Mouse (Mus musculus) left cerebral cortex, postnatal 14 days (tissue): ENCODE measurements around the gene Ift22. TPM values are rescaled to one million over a fixed set of nuclear protein-coding genes. Genes with fewer than 3 reads are reported as not detected.
A peak's percentile ranks its signal among the peaks of the same experiment; 100 is the strongest.

Experiments used
- DNase-seq, 2 experiments: peaks; one replicate each; pipeline ENCODE4 v3.0.0; 2021 to 2022; ENCODE audit warnings: low spot score in 2 of 2, mixed read lengths in 1 of 2
- intact Hi-C: fragments of 180-260 bp; cut with DNase I; formaldehyde crosslinking; loops from one replicate; pipeline ENCODE4 v1.15.1; 2025
- total RNA-seq, 2 experiments: library from RNA; stranded (reverse); gene quantifications; 2 replicates each; pipeline ENCODE4 v1.2.3; 2021

Gene Ift22
- total RNA-seq, 2 experiments from 2014 or later = 98.1 to 110 TPM

DNA sequence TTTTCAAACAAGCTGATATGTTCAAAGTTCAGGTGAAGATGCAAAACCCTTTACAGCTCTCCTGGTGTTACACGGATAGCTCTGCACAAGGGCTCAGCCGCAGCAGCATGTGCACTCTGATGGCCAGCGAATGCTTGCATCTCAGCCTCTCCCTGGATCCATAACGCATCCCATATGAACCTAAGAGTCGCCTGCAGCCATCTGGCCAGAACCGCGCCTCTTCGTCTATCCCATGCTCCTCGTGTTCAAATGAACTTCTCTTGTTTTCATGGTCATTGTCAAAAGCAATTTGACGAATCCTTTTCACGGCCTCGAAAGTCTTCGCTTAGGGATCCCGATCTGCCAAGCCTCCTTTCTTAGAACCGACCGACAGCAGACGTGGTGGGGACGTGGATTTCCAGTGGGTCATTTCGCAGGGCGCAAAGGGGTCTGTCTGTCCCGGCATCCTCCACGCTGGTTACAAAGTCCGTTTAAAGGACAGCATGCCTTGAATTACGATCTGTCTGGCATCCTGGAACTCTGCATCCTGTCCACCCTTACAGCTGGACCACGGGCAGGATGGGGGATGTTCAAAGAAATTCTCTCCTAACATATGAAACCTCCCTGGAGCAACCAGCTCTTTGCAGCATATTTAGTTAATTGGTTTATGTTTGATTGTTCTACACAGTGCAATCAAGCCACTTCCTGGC lies 13.0 kb upstream of the Ift22 start:
- no peak for DNase-seq
- intact Hi-C loops = no loop called here

DNA sequence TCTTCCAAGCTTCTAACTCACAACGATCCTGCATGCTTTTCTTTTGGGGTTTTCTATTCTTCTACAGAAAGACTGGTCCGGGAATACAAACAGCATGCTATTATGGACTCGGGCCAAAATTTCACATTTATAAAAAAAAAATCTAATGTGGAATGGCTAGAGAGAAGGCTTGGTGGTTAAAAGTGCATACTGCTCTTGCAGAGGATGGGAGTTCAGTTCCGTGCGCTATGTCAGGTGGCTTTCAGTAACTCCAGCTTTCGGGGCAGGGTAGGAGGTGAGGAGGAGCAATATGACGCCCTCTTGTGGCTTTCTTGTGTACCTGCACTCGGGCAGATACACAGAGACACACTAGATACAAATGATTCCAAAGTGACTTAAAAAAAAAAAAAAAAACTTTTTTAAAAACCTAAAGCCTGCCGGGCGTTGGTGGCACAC lies 12.4 kb upstream of the Ift22 start:
- no peak for DNase-seq
- intact Hi-C loops = no loop called here

DNA sequence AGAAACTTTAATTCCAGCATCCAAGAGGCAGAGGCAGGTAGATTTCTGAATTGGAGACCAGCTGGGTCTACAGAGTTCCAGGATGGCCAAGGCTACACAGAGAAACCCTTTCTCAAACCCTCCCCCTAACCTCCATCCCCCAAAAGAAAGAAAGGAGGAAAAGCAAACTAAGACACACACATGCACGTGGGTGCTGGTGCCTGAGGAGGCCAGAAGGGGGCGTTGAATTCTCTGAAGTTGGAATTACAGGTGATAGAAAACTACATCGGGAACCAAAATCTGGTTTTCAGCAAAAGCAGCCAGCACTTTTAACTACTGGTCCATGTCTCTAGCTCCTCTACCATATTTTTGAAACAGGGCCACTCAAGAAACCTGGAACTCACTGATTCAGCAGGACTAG lies 3.3 kb upstream of the Ift22 start:
- intact Hi-C loops = no loop called here
- DNase-seq = no peak

DNA sequence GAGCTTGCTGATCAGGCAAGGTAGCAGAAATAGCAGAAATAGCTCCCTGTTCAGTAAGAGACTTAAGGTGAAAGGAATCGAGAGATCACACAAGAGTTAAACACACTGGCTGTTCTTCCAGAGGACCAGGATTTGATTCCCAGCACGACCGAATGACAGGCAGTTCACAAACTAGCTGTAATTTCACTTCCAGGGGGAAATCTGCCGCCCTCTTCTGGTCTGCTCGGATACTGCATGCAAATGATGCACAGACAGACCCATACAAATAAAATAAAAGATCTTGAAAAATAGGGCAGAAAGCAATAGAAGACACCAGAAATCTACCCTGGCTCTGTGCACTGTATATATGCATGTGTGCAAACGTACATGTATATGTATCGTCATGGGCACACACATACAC lies 2.3 kb upstream of the Ift22 start:
- intact Hi-C loops = no loop called here

DNA sequence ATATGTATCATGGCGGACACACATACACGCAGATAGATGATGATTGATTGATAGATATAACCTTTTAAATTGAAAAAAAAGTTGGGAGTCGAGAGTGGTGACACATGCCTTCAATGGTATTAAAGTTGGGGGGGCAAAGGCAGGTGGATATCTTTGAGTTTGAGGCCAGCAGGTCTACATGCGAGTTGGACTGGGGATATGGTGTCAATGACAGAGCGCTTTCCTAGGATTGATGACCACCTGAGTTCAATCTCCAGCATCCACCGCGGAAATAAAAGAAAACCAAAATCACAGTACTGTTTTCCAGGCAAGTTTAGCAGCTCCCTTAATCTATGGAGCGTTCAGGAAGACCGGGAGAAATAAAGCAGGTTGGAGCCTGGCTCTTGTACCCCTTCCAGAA lies 363 bp upstream of the Ift22 start:
- intact Hi-C loops = no loop called here

More for the DNA sequence above, 2.3 kb upstream of the Ift22 start:
- DNase-seq = no peak

DNA sequence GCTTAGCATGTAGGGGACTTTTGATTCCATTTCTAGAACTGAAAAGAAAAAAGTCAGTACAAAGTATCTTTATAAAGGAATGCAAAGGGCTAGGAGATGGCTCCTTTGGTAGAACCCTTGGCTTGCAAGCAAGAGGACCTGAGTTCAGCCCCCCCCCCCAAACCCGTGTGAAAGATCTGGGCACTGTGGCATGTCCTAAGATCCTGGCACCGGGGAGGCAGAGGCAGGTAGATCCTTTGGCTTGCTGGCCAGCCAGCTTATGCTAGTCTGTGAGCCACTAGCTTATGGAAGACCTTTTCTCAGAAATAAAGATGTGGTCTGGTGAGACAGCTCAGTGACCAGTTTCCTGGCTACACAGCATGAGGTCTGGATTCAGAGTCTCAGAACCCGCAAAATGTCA lies 6.2 kb downstream of the Ift22 start:
- intact Hi-C loops = no loop called here
- no peak for DNase-seq

More for the DNA sequence above, 363 bp upstream of the Ift22 start:
- no peak for DNase-seq

DNA sequence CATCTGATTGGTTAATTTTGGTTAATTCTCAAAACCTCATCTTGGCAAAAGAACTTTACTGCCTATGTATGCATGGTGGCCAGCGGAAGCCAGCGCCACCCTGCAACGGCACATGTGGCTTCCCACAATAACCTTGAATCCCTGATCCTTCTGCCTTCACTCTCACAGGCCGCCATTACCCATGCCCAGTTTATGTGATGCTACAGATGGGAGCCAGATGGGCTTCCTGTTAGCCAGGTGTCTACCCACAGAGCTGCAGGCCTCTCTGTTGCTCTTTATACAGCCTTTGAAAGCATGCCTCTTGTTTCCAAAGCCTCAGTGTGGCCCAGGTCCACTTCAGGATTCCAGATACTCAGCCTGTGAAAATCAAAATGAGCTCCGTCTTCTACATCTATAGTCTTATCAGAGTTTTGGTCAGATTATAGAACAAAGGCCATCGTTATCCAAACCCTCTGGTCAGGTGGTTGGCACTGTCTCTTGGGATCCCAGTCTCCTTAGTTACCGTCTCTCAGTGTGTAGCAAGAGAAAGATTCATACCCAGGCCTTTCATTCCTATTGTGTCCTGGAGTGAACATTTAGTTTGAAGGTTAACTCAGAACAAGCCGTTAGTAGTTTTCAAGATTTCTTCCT lies 9.8 kb downstream of the Ift22 start:
- no peak for DNase-seq
- intact Hi-C loops = no loop called here

DNA sequence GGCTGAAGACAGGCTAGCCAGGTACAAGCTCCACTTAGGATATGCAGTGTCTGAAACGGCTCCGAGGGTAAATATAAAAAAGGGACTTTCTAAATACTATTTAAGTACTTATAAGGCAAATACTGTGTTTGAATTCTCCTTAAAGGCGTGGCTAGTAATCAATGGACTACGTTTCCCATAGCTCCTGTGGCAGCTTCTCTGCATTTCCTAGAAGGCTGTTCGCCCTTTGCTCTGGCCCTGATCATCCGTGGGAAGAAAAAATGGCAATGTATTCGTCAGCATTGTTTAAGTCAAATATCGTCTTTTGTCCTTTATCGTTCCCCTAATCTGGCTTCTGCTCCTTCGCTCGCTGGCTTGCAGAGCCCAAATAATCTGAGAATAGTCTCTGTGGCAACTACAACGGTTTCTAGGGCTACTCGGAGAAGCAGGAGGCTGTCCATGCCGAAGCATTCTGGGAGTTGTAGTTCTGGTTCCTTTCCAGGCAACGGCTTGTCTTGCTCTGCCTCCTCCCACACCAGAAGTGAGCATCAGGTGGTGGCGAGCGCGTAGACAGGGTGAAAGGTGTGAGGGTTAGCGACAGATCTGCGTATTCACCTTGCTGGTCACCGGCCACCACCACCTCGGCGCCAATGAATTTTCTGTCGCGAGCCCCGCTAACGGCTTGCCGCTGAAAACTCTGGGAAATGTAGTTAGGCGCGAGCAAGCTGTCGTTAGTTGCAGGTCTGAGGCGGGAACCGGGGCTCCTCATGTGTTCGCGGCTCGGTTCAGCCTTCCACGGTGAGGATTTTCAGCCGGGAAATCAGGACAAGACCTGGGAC lies 10.9 kb downstream of the Ift22 start:
- intact Hi-C loops = no loop called here
- peak; percentile 71 to 85 for DNase-seq

DNA sequence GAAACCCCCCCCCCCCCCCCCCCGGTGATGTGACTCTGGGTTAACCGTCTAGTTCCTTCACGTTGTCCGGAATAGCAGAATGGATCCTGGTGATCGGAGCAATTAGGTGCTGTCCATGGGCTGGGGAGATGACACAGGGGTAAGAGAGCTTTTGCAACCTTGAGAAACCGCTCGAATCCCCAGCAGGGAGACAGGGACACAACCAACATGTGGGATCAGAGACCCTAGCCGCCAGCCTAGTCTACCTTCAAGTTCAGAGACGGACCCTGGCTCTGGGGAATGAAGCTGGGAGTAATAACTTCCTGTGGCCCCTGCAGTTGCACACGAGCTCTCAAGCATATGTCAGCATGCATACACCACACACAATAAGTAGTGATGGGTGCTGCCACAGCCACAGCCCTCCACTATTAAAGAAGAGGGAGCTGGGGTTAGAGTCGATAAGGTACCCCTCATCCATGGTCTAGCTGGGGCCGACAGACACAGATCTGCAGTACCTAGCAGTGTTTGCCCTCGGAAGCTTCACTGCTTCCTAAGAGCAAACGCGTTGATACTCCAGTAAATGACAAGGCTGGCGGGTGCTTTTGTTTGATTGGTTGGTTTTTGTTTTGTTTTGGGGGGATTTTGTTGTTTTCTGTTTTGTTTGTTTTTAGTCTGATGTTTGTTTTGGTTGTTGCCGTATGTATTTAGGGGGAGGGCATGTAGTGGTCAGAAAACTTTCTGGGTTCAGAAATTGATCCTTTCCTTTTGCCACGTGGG lies 11.8 kb downstream of the Ift22 start:
- intact Hi-C loops = no loop called here
- no peak for DNase-seq

DNA sequence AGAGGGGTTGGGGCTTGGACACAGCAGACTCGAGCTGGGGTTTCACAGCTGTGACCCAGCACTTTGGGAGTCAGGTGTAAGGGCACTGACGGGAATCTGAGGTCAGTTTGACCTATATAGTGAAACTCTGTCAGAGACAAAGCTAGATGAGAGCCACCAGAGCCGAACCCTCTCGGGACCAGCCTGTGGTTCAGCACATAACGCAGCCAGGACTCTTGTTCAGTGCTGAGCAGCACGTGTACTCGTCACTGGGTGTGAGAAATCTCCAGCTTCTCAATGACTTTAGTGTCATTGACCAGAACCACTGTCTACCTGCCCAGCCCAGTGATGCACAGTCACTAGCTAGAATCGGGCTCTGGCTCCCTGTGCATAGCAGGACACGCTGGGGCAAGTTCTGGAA lies 14.9 kb downstream of the Ift22 start:
- intact Hi-C loops = no loop called here
- DNase-seq = no peak

DNA sequence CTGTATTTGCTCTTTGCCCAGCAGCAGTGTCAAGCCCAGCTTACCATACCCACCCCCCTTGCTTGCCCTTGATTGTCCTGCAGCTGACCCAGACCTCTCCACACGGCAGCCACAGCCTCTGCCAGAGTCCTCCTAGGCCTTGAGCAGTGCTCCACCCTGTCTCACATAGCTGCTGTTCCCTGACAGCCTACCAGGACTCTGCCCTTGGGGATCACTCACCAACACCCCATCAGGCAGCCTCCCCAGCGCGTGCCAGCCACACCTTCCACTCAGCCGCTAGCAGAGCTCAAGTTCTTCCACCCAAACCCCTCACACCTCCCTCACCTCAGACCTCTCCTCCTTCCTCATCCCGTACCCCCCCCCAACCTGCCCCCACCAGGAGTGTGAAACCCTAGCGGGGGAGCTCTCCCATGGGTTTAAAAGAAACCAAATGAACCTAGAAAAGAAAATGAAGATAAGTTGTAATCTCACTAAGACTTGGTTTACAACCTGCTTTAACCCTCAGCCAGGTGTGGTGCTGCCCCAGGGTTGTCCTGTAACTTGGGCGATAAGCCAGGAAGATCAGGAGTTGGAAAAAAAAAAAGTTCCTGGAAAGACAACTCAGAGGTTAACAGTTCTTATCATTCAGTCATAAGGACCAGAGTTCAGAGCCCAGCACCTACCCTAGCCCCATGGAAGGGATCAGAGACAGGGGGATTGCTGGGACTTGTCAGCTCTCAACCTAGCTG lies 16.0 kb downstream of the Ift22 start:
- no peak for DNase-seq
- intact Hi-C loops = no loop called here

DNA sequence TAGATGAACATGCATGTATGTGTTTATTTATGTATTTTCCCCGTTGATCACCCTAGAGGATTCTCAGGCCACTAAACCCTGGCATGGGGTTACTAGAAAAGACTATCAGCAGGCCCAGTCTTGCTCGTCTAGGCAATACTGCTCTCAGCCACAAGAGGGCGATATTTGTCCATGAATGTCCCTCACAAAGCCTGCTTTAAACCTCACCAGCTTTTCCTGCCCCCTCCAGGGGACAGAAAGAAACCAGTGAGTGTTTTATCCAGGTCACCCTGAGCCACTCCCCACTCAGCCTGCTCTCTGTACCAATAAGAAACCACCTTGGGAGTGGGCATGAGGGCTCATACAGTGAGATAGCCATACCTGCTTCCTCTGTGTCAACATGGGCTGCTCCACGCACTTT lies 21.1 kb downstream of the Ift22 start:
- intact Hi-C loops = no loop called here
- DNase-seq = peak; percentile 90 to 92

DNA sequence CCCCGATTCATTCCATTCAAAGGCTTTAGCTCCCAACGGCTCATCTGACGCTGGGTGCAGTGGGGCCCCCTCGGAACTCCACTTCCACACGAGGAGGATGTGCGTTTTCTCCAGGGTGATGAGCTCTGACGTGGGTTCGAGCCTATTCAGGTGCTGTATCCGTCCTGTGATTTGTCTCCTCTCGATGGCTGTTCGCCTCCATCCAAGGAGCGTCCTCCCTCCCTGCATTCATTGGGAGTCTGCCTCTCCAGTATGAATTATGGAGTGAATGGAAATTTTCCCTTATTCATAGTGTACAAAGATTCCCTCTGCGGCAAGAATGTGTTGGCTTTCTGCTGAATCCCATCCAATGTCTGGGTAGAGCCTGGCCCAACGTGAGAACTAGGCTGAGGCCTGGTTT lies 23.9 kb downstream of the Ift22 start:
- intact Hi-C loops = loop anchor here (5.0 kb wide), 1 partner anchor 175 kb away; no protein-coding TSS in a partner anchor
- no peak for DNase-seq

DNA sequence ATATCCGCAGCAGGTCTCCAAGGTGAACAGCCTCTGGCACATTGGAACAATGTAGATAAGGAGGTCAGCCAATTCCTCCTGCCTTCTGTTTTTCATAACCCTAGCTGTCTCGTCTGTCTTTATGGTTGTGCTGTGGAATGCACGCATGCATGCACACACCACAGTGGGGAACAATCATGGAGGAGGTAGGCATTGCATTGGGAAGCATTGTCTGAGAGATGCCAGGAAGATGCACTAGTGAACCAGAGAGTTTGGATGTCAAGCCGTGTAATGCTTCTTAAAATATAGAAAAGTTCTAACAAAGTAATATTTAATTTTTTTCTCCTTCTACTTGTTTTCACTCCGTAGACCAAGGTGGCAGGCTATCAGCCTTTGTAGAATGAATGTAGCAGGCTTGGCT lies 25.0 kb downstream of the Ift22 start:
- intact Hi-C loops = loop anchor here (5.0 kb wide), 1 partner anchor 174 kb away; no protein-coding TSS in a partner anchor
- no peak for DNase-seq

DNA sequence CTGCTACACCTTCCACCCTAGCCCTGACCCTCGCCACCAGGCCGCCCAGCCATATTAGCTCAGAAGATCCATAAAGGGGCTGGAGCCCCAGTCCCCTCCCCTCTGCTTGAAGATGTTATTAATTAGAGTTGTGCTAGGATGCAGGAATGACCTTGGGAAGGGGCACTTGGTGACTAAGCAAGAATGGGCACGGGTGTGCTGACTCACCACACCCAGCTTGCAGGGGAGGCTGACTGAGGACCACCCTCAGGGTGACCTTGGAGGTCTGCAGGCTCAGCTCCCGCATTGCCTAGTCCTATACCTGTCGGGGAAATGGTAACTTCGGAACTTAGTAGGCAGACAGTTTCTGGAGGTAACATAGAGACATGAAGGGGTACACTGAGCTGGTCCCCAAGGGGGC lies 26.0 kb downstream of the Ift22 start:
- intact Hi-C loops = loop anchor here (5.0 kb wide), 1 partner anchor 173 kb away; no protein-coding TSS in a partner anchor
- no peak for DNase-seq

DNA sequence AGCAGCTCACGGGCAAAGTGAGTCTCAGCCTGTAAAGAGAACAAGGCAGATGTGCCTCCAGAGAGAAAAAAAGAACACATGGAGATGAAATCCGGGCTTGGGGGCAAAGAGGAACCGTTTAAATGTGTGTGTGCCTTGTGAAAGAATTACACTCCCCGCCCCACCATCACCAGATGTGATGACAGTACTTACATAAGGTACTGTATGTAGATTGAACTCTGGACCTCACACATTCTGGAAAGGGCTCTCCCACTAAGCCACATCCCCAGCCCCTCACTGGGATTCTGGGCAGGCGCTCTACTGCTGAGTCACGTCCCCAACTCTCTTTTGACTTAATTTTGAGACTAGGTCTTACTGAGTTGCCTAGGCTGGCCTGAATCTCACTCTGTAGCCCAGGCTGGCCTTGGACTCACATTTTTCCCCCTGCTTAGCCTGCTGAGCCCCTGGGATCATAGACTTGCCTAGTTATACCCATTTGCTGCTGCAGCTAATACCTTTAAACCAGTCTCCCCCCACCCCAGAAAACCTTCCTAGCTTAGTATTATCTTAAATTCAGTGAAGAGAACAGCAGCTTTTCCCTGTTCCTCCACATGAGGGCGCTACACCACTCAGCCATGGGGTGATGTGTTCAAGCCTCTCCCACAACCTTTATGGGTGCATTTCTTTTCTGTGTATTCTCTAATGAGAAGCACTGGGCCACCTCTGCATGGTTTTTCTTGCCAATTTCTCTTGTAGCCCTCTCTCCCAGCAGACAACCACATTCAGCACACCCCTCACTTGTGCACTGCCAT lies 28.1 kb downstream of the Ift22 start:
- DNase-seq = no peak
- intact Hi-C loops = no loop called here

DNA sequence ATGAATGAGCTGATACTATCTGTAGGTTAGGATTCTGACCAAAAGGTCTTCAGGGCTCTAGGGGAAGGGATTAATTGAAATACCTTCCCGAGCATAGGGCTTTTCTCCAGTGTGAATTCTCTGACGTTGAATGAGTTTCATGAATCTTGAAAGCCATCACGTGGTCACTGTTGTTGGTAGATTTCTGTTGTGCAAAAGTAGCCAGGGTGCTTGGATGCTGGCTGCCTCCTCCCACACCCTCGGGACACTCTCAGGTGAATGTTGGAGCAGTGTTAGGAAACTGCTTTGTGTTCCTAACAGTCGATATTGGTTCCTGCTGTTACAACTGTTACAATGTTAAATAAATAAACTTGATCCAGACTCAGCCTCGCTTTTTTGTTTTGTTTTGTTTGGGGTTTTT lies 28.8 kb downstream of the Ift22 start:
- DNase-seq = no peak

DNA sequence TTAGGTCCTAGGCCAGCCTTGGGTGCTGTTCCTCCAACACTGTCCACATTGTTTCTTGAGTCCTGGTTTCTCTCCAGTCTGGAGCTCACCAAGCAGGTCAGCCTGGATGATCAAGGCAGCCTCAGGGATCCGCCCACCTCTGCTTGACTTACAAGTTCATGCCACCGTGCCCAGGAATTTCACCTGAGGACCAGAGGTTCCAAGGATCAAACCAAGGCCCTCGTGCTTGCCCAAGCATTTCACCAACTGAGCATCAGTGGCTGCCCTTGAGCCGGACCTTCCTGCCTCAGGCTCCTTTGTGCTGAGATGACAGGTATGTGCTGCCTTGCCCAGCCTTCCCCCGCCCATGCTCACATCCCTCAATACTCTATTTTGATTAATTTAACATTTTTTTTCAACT lies 29.7 kb downstream of the Ift22 start:
- intact Hi-C loops = no loop called here
- DNase-seq = no peak

More for the DNA sequence above, 28.8 kb downstream of the Ift22 start:
- intact Hi-C loops = no loop called here
